Mouse (Mus musculus): Measurements from ENCODE around the gene Cd6.

The Cd6 gene

DNA sequence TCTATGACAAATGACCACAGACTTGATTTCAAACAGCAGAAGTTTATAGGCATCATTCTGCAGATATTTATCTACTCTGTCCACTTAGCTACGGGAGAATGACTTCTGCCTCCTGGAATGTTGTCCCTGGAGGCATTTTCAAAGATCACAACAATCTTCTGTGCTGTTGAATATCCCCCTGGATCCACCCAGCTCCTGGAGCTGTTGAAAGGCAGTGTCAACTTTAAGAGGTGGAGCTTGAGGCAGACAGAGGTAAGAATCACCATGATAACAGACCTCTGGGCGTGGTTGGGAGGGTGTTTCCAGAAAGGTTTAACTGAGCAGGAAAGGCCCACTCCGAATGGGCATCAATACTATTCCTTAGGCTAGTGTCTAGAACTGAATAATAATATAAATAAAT lies 5.8 kb upstream of the Cd6 start:
- DNase-seq (ENCODE audit: low spot score) = no peak

DNA sequence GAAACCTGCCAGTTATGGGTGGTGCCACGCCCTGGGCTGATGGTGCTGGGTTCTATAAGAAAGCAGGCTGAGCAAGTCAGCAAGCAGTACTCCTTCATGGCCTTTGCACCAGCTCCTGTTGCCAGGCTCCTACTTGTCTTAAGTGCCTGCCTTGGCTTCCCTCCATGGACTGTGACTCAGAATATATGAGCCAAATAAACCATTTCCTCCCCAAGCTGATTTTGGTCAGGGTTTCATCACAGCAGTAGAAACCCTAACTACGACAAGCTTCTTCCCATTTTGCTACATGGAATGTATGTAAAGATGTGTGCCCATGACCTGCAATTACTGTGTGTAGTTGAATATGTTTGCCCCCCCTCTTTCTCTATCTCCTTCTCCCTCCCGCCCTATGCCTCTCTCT lies 3.8 kb upstream of the Cd6 start:
- no peak for DNase-seq (ENCODE audit: low spot score)

DNA sequence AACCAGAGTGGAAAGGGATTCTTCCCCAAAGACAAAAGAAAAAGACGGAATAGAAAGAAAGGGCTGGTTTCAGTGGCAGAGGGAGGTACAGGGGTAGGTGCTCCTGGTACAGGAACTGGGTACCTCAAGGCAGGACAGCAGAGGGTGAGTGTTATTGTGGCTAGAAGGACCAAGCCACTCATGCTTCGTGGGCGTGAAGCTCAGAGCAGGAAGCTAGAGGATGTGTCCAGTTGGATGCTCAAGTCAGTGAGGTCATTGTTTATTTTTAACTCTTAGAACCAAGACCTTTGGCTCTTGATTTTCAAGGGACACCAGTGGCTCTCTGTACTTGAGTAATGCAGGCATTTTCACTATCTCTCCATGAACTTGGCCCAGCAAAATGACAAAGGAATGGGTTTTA lies 2.2 kb upstream of the Cd6 start:
- no peak for DNase-seq (ENCODE audit: low spot score)

DNA sequence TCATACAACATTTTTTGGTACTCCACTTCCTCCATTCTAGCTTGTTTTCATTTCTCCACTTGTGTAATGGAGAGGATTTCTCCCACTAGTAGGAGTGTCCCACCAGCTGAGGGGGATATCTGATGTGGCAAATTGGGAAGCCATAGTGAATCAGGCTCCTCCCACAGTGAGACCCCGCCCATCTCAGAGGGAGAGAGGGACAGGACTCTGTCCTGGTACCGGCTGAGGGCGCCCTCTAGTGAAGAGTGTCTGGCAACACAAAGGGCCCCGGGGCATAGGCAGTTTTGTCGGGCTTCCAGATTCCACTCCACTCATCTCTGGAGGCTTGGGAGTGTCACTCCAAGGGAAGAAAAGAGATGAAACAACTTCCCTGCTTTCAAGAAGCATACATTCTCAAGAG lies 1.6 kb upstream of the Cd6 start:
- DNase-seq (ENCODE audit: low spot score) = peak; percentile 69

DNA sequence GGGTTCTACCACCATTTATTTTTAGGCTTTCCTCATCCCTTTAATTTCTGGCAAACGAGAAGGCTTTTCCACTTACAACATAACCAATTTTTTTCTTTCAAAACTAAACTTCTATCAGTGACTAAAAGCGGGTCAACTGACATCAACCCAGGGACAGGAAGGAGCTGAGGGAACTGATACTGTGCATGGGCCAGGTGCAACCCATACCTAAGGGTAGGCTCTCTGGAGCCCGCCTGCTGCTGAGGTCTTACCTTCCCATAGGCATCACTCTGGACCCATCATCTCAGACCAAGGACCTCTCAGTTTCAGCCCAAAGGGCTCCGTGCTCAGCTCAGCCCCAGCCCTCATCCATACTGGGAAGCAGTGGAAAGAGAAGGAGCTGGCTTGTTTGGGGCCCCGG lies 1.5 kb downstream of the Cd6 start:
- DNase-seq (ENCODE audit: low spot score) = no peak

DNA sequence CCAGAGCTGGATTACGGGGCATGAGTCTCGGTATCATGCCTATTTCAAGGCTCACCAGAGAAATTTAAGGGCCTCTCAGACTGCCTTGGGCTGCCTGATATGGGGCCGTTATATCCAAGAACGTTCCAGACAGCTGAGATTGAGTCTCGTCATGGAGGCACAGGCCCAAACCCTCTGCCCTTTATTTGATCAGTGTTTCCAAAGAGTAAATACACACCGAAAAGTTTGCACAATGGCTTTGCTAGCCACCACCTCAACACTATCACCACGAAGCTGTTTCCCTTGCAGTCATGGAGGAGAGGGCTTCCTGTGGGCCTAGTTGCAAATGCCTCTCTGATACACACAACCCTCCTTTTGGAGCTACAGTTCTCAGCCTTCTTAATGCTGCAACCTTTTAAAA lies 5.8 kb downstream of the Cd6 start:
- DNase-seq (ENCODE audit: low spot score) = no peak

DNA sequence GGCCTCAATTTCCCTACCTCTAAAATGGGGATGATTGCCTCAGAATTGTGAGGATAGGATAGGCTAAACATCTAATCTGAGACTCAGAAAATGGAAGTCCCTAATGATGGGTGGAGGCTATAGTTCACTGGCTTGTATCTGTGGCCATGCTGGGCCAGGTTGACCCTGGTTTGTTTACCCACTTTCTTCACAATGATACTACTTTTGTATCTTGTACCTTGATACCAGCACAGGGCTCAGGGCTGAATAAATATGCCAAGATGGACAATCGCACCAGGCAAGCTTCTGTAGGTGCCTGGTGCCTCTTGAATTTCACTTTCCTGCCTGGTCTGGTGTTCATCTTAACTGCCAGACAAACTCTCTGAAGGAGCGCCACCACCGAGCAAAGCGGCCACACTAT lies 7.3 kb downstream of the Cd6 start:
- no peak for DNase-seq (ENCODE audit: low spot score)

DNA sequence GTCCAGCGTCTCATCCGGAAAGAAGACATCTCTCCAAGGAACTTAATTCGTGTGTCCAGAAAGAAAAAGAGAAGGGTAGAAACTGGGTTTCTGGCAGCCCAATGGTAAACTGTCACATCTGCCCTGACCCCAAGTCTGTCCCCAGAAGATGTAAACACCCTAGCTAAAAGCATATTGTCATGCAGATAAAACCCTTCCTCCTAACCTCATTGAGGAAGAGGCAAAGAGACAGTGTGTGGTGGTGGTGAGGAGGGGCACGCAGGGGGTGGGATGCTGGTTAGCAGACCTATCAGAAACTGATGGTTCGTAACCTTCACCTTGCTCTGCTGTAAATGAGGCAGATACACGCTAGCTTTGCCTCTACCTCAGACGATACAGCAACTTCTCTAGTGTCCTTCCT lies 8.5 kb downstream of the Cd6 start:
- DNase-seq (ENCODE audit: low spot score) = no peak

DNA sequence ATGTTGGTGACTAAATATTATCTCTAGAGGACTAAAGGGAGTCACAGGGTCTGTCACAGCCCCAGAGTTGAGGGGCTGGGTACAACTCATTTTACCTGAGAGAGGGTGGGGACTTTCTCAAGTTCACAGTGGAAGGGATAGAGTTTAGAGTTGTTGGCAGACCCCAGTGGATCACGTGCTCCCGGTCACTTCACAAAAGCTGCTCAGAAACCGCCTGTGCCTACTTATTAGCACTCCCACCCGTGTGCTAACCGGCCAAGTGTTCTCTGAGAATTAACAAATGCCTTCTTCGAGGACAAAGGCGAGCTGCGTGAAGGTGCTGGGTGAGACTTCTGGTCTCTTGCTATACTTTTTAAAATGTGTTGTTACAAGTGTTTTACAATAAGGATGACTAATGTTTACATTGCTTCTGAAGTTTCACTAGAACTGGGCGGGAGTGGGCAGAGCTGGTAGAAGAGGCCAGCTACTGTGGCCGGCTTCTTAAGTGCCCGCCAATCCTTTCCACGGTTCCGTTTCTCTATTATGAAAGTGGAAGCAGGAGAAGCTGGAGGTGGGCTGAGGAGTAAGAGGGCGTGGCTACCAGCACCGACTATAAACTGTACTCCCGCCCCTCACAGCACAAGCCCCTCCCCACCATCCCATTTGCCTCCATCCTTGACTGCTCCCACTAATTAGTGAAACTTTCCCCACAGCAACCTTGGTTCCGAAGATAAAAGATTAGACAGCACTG lies 11.5 kb downstream of the Cd6 start:
- DNase-seq (ENCODE audit: low spot score) = no peak

DNA sequence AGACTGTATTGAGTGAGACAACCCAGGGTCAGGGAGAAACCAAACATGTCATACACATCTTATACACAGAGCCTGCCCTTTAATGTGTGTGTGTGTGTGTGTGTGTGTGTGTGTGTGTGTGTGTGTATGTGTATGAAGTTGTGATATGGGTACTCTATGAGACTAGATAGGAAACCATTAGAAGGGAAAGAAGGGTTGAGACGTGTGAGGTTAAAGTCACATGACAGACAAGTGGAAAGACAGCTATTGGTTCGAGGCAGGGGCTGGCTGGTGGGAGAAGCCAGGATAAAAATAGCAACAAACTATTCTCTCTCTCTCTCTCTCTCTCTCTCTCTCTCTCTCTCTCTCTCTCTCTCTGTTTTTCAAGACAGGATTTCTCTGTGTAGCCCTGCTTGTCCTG lies 13.4 kb downstream of the Cd6 start:
- no peak for DNase-seq (ENCODE audit: low spot score)

DNA sequence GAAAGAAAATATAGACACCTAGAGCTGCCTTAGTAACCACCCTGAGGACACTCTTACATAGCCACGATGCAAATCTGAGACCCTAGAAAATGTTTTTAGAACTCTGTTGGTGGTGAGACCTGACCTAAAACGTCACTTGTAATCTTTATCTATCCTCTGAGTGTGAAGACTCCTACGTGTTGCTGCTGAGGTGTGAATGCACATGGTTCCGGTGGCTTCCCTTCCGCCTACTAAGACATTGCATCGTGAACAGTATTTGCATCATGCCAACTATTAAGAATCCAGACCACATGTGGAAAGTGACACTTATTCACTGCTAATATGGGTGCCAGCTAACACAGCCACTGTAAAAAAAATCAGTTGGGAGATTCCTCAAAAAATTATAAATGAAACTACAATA lies 14.0 kb downstream of the Cd6 start:
- DNase-seq (ENCODE audit: low spot score) = no peak

DNA sequence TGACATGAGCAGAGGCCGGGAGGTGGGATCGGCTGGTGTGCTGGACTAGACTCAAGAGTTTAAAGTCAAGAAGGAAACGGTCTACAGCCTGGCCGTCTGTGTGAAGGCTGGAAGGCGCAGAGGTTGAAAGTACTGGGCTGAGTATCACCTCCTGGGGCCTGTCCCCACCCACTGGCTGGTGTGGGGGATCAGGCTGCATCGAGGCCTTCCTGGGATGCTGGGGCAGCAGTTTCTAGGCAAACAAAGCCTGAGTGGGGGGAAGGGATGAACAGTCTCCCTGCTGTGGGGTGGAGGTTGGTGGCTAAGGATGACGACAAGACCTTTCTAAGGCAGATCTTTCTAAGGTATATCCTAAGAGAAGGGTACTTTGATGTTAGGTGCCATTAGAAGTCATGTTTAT lies 16.0 kb downstream of the Cd6 start:
- DNase-seq (ENCODE audit: low spot score) = no peak

DNA sequence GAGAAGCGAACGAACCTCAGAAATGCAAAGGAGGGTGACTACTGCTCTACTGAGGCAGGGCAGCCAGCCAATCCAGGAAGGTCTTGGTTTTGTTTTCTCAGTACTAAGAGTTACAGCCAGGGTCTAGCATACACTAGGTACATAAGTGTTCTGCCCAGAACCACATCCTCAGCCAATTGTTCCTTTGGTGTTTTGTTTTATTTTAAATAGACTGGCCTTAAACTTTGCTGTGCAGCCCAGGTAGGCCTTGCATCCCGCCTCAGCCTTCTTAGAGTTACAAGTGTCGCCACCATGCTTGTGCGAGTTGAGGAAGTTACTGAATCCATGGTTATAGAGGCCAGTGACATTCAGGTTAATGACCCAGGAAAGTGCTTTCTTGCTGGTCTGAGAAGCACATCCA lies 16.8 kb downstream of the Cd6 start:
- no peak for DNase-seq (ENCODE audit: low spot score)

DNA sequence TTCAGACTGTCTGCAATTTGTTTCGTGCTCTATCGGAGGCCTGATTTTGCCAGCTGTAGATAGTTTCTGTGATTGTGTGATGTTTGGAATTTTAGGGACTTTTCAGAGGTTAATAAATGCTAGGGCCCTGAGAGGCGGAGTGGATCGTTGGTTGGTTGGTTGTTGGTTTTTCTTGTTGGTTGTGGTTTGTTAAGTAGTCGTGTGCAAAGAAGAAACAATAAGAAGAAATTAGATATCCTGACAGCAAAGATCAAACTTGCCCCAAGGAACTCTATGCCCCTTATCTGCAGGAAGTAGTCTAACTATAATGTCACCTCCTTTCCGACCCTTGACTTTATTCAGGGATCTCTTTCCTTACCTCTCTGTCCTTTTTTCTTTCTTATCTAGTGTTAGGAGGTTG lies 18.4 kb downstream of the Cd6 start:
- no peak for DNase-seq (ENCODE audit: low spot score)

DNA sequence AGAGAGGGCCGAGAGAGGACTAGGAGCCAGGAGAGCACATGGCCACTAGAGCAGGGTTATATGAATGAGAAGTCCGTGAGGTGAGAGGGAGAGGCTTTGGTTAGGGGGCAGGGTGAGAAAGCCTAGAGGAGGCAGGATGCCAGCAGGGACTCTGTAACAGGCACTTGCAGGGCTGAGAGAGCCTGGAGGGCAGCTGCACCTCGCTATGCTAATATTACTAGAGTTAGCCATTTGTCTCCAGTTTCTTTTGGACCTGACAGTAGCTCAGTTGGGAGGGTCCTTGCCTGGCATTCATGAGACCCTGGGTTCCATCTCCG lies 19.7 kb downstream of the Cd6 start:
- no peak for DNase-seq (ENCODE audit: low spot score)

DNA sequence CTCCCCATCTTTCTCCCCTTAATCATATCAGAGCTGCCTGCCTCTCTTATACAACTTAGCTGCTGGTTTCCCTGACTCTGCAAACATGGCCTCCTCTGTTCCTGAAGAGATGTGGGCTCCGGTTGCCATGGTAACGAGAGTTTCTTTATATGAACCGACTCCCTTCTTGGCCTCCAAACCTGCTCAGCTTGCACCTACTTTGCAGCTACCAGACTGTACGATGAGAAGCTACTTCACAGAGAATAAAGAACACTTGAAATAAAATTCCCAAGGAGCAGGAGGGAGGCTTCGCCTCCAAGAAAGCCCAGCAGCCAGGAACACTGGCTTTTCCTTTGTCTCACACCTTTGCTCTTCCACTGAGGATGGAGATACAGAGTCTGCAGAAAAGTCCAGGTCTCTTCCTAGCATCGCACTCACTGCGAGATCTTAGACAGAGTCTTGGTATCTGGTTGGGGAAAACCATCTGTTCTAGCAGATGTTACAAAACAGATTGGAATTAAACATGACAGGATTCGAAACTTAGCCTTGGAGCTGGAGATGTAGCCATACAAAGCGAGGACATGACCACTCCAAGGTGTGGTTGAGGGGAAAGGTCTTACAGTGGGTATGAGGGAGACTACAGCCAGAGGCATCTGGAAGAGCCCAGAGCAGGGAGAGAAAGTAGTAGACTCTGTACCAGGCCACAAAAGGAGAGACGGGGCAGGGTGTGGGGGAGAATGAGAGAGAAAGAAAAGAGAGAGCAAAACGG lies 20.3 kb downstream of the Cd6 start:
- peak; percentile 70 for DNase-seq (ENCODE audit: low spot score)

DNA sequence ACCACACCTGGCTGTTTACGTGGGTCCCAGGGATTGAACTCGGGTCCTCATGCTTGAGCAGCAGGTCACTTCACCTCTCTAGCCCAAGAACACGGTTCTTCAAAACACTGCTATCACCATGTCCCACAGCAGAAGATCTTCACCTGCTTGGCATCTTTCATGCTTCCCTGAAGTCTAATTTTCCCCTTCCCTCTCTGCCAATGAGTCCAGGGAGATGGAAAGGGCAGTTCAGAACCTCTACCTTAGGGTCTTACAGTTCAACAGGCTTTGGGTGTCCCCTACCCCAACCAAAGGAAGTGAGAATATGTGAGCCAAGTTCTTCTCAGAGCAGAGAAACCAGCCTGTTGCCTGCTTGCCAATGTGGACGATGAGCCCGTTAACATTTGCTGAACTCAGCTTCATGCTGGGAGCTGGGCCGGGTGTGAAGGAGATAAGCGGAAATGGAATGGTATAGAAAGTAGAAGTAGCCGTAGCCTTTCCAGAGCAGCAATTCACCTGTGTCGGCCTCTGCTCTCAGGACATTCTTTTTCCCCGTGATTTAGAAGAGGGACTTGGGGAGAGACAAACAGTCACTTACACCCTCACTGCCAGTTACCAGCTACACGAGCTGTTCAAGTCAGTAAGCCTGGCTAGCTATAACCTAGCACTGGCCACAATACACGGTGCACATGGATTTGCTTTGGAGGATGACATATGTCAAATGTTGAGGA lies 21.2 kb downstream of the Cd6 start:
- no peak for DNase-seq (ENCODE audit: low spot score)

DNA sequence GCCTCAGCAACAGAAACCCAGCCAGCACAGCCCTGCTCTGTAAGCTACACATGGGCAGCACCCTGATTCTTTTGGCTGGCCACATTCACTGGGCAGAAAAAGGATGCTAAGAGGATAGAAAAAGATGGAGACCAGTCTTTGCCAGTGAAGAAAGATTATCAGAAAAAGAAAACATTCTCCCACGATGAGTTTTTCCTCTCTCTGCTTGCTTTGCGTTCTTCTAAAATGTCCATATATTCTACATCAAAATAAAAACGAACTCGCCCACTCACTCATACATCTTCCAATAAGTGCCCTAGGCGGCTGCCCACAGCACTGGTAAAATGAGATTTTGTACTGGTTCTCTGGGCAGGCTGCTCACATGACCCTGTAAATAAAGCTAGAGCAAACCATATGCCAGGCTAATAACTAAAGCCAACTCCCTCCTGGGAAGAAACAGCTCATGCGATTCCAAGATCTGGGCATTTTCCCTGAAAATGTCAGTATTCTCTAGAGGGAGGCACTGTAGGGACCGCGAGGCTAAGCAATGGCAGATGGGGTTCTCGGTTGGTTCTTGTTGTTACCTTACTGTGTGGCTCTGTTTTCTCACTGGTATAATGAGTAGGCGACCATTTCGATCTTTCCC lies 24.1 kb downstream of the Cd6 start:
- DNase-seq (ENCODE audit: low spot score) = no peak

DNA sequence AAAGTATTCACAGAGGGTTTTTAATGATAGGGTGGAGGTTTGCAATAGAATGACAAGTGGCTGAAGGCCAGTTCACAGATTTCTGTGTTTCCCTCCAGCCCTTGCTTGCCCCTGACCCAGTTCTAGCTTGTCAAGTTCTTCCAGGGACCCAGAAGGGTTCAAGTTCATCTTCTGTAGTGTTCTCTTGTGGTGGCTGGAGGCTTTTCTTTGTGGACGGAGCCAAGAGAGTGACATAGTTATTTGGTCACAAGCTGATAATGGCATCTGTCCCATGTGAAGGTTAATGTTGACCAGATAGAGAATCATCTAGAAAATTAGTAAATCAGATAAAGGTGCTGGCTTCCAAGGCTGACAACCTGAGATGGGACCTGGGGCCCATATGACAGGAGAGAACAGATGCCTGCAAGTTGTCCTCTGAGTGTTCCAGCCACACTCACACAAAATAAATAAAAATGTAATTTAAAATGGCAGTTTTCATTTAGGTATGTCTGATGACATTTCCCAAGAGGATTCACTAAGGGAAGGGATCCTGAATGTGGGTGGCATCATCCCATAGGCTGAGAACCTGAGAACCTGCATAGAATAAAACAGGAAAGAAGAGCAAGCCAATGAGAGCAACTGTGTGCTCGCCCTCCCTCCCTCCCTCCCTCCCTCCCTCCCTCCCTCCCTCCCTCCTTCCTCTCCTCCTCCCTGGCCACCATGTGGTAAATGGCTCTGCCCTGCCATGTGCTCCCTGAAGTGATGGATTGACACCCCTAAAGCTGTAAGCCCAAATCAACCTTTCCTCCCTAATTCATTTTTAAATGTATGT lies 24.8 kb downstream of the Cd6 start:
- no peak for DNase-seq (ENCODE audit: low spot score)

DNA sequence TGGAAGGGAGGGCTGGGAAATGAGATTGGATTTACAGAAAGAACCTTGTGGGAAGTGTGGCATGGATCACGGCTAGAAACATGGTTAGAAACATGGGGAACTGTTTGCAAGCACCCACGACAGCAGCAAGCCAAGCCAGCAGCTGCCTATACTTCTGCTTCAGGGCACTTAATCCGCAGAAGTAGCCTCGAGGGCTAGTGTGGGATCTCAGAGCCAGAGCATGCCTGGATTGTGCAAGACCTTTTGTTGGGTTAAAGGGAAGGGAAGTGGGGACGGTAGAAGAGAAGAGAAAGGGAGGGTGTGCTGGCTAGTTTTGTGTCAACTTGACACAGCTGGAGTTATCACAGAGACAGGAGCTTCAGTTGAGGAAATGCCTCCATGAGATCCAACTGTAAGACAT lies 26.1 kb downstream of the Cd6 start:
- no peak for DNase-seq (ENCODE audit: low spot score)

DNA sequence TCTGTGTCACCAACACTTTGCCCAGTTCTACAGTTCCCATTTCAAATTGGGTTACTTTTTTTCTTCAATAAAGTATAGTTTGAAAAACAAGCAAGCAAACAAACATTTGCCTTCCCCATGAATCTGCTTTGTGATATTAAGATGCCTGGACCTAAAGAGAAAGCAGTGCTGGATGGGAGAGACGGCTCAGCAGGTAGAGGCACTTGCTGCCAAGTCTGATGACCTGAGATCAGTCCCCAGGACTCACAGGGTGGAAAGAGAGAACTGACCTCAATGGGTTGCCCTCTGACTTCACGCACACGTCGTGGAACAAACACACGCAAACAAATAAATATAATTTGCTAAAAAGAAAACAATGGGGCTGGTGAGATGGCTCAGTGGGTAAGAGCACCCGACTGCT lies 28.0 kb downstream of the Cd6 start:
- DNase-seq (ENCODE audit: low spot score) = no peak

DNA sequence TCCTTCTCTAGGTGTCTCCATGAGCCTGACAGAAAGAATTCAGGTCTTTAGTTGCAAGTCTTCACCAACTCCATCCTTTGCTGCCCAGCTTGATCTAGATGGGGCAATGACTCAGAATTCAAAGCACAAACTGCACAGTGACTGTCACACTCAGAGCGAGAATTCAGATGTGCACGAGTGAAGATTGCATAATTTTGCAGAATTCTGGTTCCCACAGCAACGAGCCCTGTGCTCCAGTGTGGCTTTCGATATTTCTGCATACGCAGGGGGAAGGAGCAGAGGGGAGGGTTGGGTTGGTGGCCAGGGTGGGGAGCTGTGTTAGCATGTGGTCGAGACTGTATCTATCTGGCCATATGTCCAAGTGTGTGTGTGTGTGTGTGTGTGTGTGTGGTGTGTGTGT lies 28.8 kb downstream of the Cd6 start:
- peak; percentile 61 for DNase-seq (ENCODE audit: low spot score)

Measured in layer of hippocampus, adult 11-12 months (tissue).